Mouse (Mus musculus) hindbrain, embryonic 13.5 days (tissue): ENCODE measurements around the gene Rft1. TPM values are rescaled to one million over a fixed set of nuclear protein-coding genes. Genes with fewer than 3 reads are reported as not detected.

Experiments
- ATAC-seq: fragments of 200-750 bp; cut with Nextera tagmentation; 2 replicates; pipeline ENCODE4 v1.8.0; 2017; ENCODE audit warnings: moderate TSS enrichment; ENCODE audit not compliant: low FRiP score
- H3K27ac ChIP-seq: fragments of 300-500 bp; sonication (generic); 2 replicates; pipeline ENCODE4 v1.5.1; 2015; ENCODE audit warnings: inconsistent platforms, mild to moderate bottlenecking, moderate library complexity
- H3K27me3 ChIP-seq: fragments of 300-500 bp; sonication (generic); 2 replicates; pipeline ENCODE4 v1.6.1; 2015; ENCODE audit warnings: mild to moderate bottlenecking, inconsistent platforms
- H3K36me3 ChIP-seq: fragments of 300-500 bp; sonication (generic); 2 replicates; pipeline ENCODE4 v1.6.1; 2015; ENCODE audit warnings: mild to moderate bottlenecking, inconsistent platforms
- H3K4me1 ChIP-seq: fragments of 300-500 bp; sonication (generic); replicated peaks from 2 replicates; pipeline ENCODE4 v1.6.1; 2015; ENCODE audit warnings: inconsistent platforms
- H3K4me2 ChIP-seq: fragments of 300-500 bp; sonication (generic); 2 replicates; pipeline ENCODE4 v1.6.1; 2015; ENCODE audit warnings: inconsistent platforms, mild to moderate bottlenecking, moderate library complexity
- H3K4me3 ChIP-seq: fragments of 300-500 bp; sonication (generic); 2 replicates; pipeline ENCODE4 v1.5.1; 2015; ENCODE audit warnings: mild to moderate bottlenecking, inconsistent platforms
- H3K9ac ChIP-seq: fragments of 300-500 bp; sonication (generic); 2 replicates; pipeline ENCODE4 v1.6.1; 2015; ENCODE audit warnings: mild to moderate bottlenecking, inconsistent platforms
- H3K9me3 ChIP-seq: fragments of 300-500 bp; sonication (generic); 2 replicates; pipeline ENCODE4 v1.6.1; 2016; ENCODE audit warnings: inconsistent platforms
- WGBS: fragments of 180-500 bp; shearing (Covaris S2); methylation state at CpG from one replicate; pipeline ENCODE4 v1.1.7; 2015; 5-methylcytosine and 5-hydroxymethylcytosine counted together
- polyA plus RNA-seq: library from polyadenylated mRNA; unstranded; fragments of >200 nt; fragmentation: Nextera tagmentation; extraction: Ambion mirVana; gene quantifications from 2 replicates; pipeline ENCODE4 v1.2.1, GENCODE M21; 2015

Gene Rft1
- polyA plus RNA-seq, 1 experiment from 2014 or later = 9.5 TPM

GRCm38 (mm10) chr14:30622130-30622529 lies 32.0 kb upstream of the Rft1 start:
- no peaks in the 10 kb centered on the region for H3K36me3 ChIP-seq
- ATAC-seq = no peak
- H3K9me3 ChIP-seq = no peaks in the 10 kb centered on the region
- peaks cover 30% of the 10 kb centered on the region for H3K4me1 ChIP-seq
- H3K4me3 ChIP-seq = no peak overlapping the region
- H3K27ac ChIP-seq = no peak overlapping the region
- peaks cover 24% of the 10 kb centered on the region for H3K27me3 ChIP-seq
- no peak overlapping the region for H3K9ac ChIP-seq
- H3K4me2 ChIP-seq = no peak overlapping the region
- 87% methylated on average over 7 of the region's 7 CpGs for WGBS

DNA sequence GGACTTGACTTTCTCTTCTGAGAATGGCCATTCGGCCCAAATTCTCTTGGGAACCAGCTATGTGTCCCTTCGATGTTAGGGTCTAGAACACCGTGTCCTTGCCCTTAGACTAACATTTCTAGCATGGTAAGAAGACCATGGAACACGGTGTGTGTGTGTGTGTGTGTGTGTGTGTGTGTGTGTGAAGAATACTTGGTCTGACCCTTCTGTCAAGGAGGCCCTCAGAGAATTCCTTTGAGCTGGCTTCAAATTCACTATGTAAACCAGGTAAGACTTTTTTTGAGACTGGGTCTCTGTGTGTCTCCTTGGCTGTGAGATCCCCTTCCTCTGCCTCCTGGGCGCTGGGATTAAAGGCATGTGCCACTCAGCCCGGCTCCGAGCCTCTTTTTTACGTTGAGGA lies 31.6 kb upstream of the Rft1 start:
- WGBS = 87% methylated on average over 8 of the region's 8 CpGs
- Histone ChIP-seq H3K9ac (no peak overlapping the region), H3K4me1 (peaks cover 30% of the 10 kb centered on the region), H3K4me3 (no peak overlapping the region), H3K4me2 (no peak overlapping the region), H3K27ac (no peak overlapping the region), H3K27me3 (peaks cover 24% of the 10 kb centered on the region), H3K9me3 (no peaks in the 10 kb centered on the region), H3K36me3 (no peaks in the 10 kb centered on the region)
- ATAC-seq = no peak

DNA sequence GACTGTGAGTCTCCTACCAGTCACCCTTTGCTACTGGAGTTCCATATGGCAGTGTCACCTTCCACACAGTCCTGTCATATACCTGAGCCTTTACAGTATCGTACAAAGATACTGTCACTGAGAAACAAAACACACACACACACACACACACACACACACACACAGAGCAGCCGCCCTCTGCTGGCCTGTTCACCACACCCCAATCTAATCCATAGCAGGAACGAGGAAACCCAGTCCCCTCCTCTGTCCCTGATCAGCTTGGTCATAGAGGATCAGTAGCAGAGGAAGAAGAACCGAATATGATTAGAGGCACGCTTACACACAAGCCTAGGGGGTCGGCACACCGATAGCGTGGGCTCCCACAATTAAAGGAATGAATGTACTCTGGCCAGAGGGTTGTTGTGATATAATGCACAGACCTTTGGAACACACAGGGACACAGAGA lies 29.9 kb upstream of the Rft1 start:
- H3K4me2 ChIP-seq = peak overlapping the region; percentile 61
- H3K9ac ChIP-seq = 0 out of 2 replicates have a peak overlapping the region, but pooled peaks have one; percentile 13
- 67% methylated on average over 8 of the region's 8 CpGs for WGBS

DNA sequence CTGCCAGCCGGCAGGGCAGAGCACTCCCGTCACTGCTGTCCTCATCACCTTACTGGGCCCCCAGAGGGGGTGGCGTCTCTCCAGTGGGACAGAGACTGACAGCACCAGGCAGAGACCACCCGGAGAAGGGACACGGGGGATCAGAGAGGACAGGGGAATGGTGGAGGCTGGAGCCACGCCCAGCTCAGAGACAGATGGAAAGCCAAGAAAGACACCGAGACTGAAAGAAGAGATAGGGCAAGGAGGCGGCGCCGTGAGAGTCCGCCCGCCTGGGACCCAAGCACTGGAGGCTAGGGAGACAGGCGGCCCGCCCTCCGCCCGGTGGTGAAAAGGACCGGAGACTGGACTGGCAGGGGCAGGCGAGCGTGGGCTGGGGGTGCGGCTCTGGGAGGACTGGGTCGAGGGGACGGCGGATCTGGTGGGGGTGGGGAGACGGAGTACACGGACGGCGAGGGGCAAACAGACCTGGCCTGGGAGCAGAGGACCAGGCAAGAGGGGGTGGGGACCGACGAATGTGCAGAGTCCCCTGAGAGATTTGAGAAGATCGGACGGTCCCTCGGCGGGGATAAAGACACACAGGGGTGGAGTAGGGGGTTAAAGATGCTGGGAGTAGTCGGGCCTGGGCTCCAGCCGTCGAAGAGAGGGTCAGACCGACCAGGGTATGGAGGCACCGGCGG lies 28.9 kb upstream of the Rft1 start:
- no peaks in the 10 kb centered on the region for H3K9me3 ChIP-seq
- H3K4me2 ChIP-seq = peak overlapping the region; percentile 61
- ATAC-seq = peak; percentile 44; the same call in 1 of the 2 replicates
- H3K36me3 ChIP-seq = no peaks in the 10 kb centered on the region
- H3K4me1 ChIP-seq = peaks cover 24% of the 10 kb centered on the region
- H3K27ac ChIP-seq = peak overlapping the region; percentile 19; the same call in 1 of the 2 replicates
- peak overlapping the region; percentile 54 for H3K4me3 ChIP-seq
- under 1% methylated on average over 39 of the region's 39 CpGs for WGBS
- H3K9ac ChIP-seq = peak overlapping the region; percentile 70
- H3K27me3 ChIP-seq = peaks cover 24% of the 10 kb centered on the region

More for the DNA sequence above, 29.9 kb upstream of the Rft1 start:
- ATAC-seq = no peak
- Histone ChIP-seq H3K27ac (no peak overlapping the region), H3K27me3 (peaks cover 24% of the 10 kb centered on the region), H3K4me3 (peak overlapping the region; percentile 54), H3K36me3 (no peaks in the 10 kb centered on the region), H3K9me3 (no peaks in the 10 kb centered on the region), H3K4me1 (peaks cover 25% of the 10 kb centered on the region)

DNA sequence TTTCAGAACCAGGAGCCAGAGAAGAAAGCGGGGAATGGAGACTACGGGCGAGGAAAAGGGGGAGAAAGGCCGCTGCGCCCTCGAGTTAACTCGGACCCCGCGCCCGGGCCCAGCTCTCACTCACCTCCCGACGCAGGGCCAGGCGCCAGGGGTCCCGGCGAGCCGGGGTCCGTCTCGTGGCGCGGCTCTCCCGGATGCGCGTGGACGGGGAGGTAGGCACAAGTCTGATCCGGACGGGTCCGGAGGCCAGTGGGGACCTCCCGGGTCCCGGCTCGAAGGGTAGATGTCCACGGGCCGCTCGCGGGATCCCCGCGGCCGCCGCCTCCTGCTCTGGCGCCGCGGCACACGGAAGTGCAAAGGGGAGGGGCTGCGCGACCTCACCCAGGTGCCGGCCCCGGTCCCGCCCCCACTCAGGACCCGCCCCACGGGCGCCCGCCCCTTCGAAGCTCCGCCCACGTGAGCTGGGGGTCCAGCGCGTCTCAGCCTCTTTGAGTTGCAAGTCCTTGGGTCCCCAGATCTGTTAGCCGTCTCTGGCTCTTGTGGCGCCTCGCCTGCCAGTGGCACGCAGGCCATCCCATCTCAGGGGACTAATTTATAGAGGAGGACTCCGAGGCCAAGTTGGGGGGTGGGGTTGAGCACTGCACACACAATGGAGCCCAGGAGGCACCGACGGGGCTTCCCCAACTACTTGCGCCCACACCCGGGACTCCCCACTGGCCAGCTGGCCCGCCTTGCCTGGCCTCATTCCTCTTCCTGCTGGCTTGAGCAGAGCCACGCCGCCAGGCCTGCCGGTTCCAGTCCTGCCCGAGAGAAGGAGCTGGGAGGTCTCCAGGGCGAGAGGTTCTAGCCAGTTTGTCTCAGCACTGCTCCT lies 28.1 kb upstream of the Rft1 start, which contains the start of gene Prkcd:
Prkcd (minus strand) TSS at position 355 of the 871 bp plus-strand sequence.
- peaks cover 24% of the 10 kb centered on the region for H3K4me1 ChIP-seq
- H3K27me3 ChIP-seq = peaks cover 24% of the 10 kb centered on the region
- WGBS = under 1% methylated on average over 69 of the region's 71 CpGs
- H3K4me3 ChIP-seq = peak within 1 kb of the TSS; percentile 54
- H3K27ac ChIP-seq = peak within 1 kb of the TSS; percentile 19; the same call in 1 of the 2 replicates
- no peaks in the 10 kb centered on the region for H3K9me3 ChIP-seq
- ATAC-seq = peak; percentile 52; the same call in 1 of the 2 replicates
- H3K36me3 ChIP-seq = no peaks in the 10 kb centered on the region
- H3K4me2 ChIP-seq = peak within 1 kb of the TSS; percentile 61
- H3K9ac ChIP-seq = peak within 1 kb of the TSS; percentile 70

- Histone ChIP-seq H3K27me3 (peaks cover 24% of the 10 kb centered on the region), H3K4me2 (peak overlapping the region; percentile 61), H3K27ac (peak overlapping the region; percentile 14; the same call in 1 of the 2 replicates), H3K4me3 (peak overlapping the region; percentile 54), H3K9ac (peak overlapping the region; percentile 70; the same call in 1 of the 2 replicates), H3K9me3 (no peaks in the 10 kb centered on the region), H3K4me1 (peaks cover 28% of the 10 kb centered on the region), H3K36me3 (no peaks in the 10 kb centered on the region)
- ATAC-seq = no peak
- WGBS = 52% methylated on average over 12 of the region's 12 CpGs
These were observed 27.1 kb upstream of the Rft1 start for GRCm38 (mm10) chr14:30626756-30627742.

DNA sequence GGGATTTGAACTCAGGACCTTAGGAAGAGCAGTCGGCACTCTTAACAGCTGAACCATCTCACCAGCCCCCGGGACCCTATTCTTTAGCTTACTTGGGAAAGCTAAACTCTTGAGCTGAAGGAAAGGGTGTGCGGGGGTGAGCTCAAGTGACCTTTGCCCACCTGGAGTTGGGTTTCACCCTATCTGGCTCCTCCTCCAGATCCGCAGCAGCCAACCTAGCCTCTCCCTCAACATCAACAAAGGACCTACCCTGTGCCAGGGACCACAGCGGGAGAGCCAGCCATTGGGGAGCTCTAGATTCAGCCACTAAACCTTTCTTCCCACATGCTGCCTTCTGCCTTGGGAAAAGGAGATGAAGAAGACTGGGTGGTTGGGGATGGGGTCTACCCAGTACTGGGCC lies 25.9 kb upstream of the Rft1 start:
- Histone ChIP-seq H3K27ac (no peak overlapping the region), H3K27me3 (peaks cover 24% of the 10 kb centered on the region), H3K36me3 (no peaks in the 10 kb centered on the region), H3K9ac (no peak overlapping the region), H3K4me2 (no peak overlapping the region), H3K4me1 (peaks cover 33% of the 10 kb centered on the region), H3K9me3 (no peaks in the 10 kb centered on the region), H3K4me3 (no peak overlapping the region)
- no peak for ATAC-seq
- WGBS = 92% methylated on average over 5 of the region's 5 CpGs

DNA sequence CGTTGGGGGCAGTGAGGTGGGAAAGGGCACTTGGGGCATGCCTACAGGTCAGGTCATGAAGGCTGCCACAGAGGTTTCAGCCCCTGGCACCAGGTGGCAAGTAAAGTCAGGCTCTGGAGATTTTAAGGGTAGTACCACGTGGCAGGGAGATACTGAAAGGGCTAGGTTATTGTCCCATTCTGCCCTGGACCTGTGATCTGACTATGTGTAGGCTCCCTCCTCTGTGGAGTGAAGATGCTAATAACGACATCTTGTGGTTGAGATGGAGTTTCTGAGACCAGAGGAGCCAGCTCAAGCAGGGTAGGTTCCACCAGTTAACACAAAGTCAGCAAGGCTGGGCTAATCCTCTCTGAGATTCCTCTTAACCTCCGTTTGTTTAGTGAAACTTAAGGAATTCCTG lies 24.3 kb upstream of the Rft1 start:
- ATAC-seq = no peak
- WGBS = 53% methylated on average over 4 of the region's 4 CpGs
- no peak overlapping the region for H3K4me3 ChIP-seq

DNA sequence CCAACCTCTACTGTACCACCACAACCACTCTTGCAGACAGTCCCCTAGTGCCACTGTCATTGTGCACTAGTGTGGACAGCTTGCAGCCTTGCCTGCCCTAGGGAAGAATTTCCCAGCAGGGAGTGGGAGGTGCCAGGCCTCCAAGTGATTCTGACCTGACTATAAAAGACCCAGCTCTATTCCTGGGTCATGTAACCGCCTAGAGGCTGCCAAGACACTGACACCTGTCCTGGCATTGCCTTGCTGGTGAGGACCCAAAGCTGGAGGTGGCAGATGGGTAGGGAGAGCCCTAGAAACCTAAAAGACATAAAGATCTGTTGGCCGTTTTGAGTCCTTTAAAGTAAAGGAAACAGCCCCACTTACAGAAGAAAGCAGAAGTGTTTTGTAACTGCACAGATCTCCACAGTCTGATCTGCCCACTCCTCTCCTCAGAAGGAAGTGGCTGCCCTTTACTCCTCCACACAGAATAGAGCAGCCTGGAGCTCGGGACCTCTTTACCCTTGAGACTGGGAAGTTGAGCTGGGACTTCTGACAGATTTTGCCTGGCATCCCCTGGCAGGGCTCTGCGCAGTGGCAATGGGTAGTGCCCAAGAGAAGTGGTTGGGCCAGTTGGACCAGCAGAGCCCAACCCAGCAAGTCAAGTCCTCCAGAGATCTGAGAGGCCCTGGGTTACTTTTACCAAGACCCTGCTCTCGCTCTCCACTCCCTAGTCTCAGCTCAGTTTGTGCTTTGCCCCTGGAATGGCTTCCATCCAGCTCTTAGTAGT lies 23.2 kb upstream of the Rft1 start:
- no peaks in the 10 kb centered on the region for H3K9me3 ChIP-seq
- no peak overlapping the region for H3K4me2 ChIP-seq
- H3K4me1 ChIP-seq = peaks cover 18% of the 10 kb centered on the region
- H3K27me3 ChIP-seq = peaks cover 8% of the 10 kb centered on the region; the same call in 1 of the 2 replicates
- H3K9ac ChIP-seq = no peak overlapping the region
- ATAC-seq = no peak
- H3K4me3 ChIP-seq = no peak overlapping the region
- no peak overlapping the region for H3K27ac ChIP-seq
- 84% methylated on average over 5 of the region's 5 CpGs for WGBS
- H3K36me3 ChIP-seq = no peaks in the 10 kb centered on the region

More for the DNA sequence above, 24.3 kb upstream of the Rft1 start:
- H3K9ac ChIP-seq = no peak overlapping the region
- H3K36me3 ChIP-seq = no peaks in the 10 kb centered on the region
- no peak overlapping the region for H3K4me2 ChIP-seq
- H3K27ac ChIP-seq = no peak overlapping the region
- peaks cover 18% of the 10 kb centered on the region for H3K27me3 ChIP-seq
- H3K9me3 ChIP-seq = no peaks in the 10 kb centered on the region
- H3K4me1 ChIP-seq = peaks cover 30% of the 10 kb centered on the region

DNA sequence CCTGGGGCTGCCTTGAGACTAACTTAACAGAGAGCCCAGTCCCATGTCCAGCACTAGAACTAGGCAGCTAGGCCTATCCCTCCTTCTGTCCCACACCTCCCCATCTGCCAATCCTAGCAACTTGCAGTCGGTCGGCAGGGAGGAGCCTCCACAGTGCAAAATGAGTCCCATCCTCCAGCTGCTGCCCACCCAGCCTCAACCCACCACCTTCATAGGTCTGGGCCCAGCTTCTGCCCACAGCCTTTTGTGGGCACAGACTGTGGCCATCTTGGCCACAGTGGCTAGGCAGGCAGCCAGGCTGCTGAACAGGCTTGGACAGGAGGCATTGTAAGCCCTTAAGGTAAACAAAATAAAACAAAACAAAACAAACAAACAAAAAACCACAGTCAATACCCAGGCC lies 22.3 kb upstream of the Rft1 start:
- H3K9ac ChIP-seq = no peak overlapping the region
- no peaks in the 10 kb centered on the region for H3K27me3 ChIP-seq
- 52% methylated on average over 2 of the region's 2 CpGs for WGBS
- ATAC-seq = no peak
- no peaks in the 10 kb centered on the region for H3K9me3 ChIP-seq
- H3K4me3 ChIP-seq = no peak overlapping the region
- peaks cover 10% of the 10 kb centered on the region; the same call in 1 of the 2 replicates for H3K4me1 ChIP-seq
- H3K36me3 ChIP-seq = no peaks in the 10 kb centered on the region
- H3K4me2 ChIP-seq = no peak overlapping the region
- H3K27ac ChIP-seq = no peak overlapping the region

DNA sequence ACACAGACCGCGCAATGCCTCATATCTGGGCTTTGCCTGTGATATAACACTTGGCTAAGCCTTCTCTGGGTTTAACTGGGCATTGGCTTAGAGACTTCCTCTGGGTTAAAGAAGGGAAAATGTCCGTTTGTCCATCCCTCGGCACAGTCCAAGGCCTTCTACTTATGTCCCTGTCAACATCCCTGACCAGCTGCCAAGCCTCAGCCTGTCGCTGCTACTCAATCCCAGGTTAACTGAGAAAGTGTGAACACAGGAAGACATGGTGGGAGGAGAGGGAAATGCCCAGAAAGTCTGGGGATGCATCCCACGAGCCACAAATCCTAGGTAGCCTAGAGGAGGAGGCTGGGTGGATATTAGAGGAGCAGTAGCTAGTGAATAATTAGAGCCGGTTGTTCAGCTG lies 20.5 kb upstream of the Rft1 start:
- H3K36me3 ChIP-seq = no peaks in the 10 kb centered on the region
- H3K9me3 ChIP-seq = no peaks in the 10 kb centered on the region
- WGBS = 82% methylated on average over 7 of the region's 7 CpGs
- H3K27ac ChIP-seq = no peak overlapping the region
- no peak for ATAC-seq
- H3K4me1 ChIP-seq = peaks cover 9% of the 10 kb centered on the region; the same call in 1 of the 2 replicates
- no peaks in the 10 kb centered on the region for H3K27me3 ChIP-seq
- H3K9ac ChIP-seq = no peak overlapping the region
- H3K4me2 ChIP-seq = no peak overlapping the region
- H3K4me3 ChIP-seq = no peak overlapping the region
